Mouse (Mus musculus) kidney, adult 2 months (tissue): ENCODE data around the gene Mov10l1.

ENCODE experiments used
- CTCF ChIP-seq: fragments of 200-500 bp; conservative IDR thresholded peaks from 2 replicates; pipeline ENCODE4 v1.5.1; 2011; ENCODE audit warnings: low read depth, mild to moderate bottlenecking, control low read depth, low read length, moderate library complexity, mixed read lengths; ENCODE audit not compliant: insufficient read depth, insufficient read length
- POLR2A ChIP-seq: fragments of 200-500 bp; IDR thresholded peaks from one replicate; pipeline ENCODE4 v1.6.1; 2011; ENCODE audit warnings: low read depth, low read length, control low read depth

DNA sequence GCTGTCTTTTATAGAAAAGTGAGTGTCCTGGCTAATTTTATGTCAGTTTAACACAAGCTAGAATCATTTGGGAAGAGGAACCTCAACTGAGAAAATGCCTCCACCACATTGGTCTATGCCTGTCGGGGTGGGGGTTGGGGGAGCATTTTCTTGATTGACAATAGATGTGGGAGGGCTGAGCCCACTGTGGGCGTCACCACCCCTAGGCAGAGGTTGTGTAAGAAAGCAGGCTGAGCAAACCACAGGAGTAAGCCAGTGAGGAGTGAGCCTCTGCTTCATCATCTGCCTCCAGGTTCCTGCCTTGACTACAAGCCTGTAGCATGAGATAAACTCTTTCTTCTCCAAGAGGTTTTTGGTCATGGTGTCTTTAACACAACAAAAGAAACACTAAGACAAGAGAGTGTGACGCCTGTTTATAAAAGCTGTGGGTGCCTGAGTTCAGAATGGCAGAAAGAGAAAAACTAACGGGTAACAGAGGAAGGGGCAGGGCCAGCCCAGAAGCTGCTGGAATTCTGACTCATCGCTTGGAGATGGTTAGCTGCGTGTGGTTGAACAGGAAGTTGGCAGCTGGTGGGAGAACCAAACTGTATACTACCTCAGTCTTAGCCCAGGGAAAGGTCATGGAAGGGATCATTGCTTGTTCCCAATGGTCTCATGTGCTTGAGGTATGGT lies 46.0 kb upstream of the Mov10l1 start:
- TF ChIP-seq POLR2A (no peak), CTCF (no peak)
